In the genomic region with DNA sequence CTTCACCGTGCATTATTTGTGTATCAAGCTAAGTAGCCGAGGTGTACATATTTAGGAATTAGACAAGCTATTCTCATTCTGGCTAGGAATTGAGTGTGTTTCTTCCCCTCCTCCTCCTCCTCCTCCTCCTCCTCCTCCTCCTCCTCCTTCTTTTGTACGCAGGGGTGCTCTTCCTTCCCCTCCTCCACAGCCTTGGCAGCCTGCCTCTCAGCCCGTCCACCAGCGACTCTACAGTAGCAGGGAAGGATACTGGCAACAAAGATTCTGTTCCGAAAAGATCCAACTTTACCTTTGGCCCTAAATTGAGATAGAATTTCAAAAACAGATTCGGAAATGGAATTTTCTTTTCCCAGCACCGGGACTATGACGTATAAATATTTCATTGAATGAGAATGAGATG, we compare ENCODE assay signal across 17 mouse cellular contexts.
DNase-seq lines count a peak whose midpoint lies in the region; ATAC-seq and TF ChIP-seq lines count a peak whose summit lies in the region.
"Had no signal": no experiment of that assay in that cellular context is flagged by ENCODE, and none has a peak within 500 bp of the region (broad histone marks: within the 10 kb centered on the region; RNA-seq: fewer than 3 reads in every experiment).

No protein-coding gene starts in this region.

- no peak overlapping the region for H3K9ac ChIP-seq in midbrain, embryonic 16.5 days (ENCODE audit: low read depth, low read length)
- H3K9ac ChIP-seq: embryonic facial prominence, embryonic 13.5 days; heart, embryonic 13.5 days had no signal

- H3K27ac ChIP-seq in layer of hippocampus, adult 2 months = no peak overlapping the region
- H3K27ac ChIP-seq in midbrain, embryonic 16.5 days (ENCODE audit: low read length) = no peak overlapping the region
- no peak overlapping the region for H3K27ac ChIP-seq in midbrain, embryonic 10.5 days (replicated peaks)
- no peak overlapping the region for H3K27ac ChIP-seq in cortical plate, adult 2 months (ENCODE audit: insufficient read depth, low read length)
- H3K27ac ChIP-seq: embryonic facial prominence, embryonic 13.5 days; heart, embryonic 13.5 days had no signal

- no peaks in the 10 kb centered on the region for H3K4me1 ChIP-seq in midbrain, embryonic 16.5 days (ENCODE audit: control insufficient read depth, insufficient read depth, low read length)
- no peaks in the 10 kb centered on the region for H3K4me1 ChIP-seq in midbrain, embryonic 10.5 days
- no peaks in the 10 kb centered on the region for H3K4me1 ChIP-seq in cortical plate, adult 2 months (ENCODE audit: control insufficient read depth, insufficient read depth, low read length)
- H3K4me1 ChIP-seq: embryonic facial prominence, embryonic 13.5 days had no signal

- TF ChIP-seq POLR2A in cortical plate, adult 2 months (IDR thresholded peaks at IDR 0.05; ENCODE audit: extremely low read depth, insufficient read depth, low read length) = no peak

- peak; percentile 62; the same call in 1 of the 2 replicates for ATAC-seq in midbrain, embryonic 16.5 days

- H3K4me2 ChIP-seq in midbrain, embryonic 16.5 days (ENCODE audit: low read length) = peak overlapping the region; percentile 34
- H3K4me2 ChIP-seq: embryonic facial prominence, embryonic 13.5 days; heart, embryonic 13.5 days had no signal

- H3K4me3 ChIP-seq in layer of hippocampus, adult 2 months = peak overlapping the region; percentile 48
- H3K4me3 ChIP-seq in midbrain, embryonic 16.5 days (ENCODE audit: low read depth, low read length) = peak overlapping the region; percentile 17; the same call in 1 of the 2 replicates
- H3K4me3 ChIP-seq in midbrain, embryonic 10.5 days = no peak overlapping the region
- H3K4me3 ChIP-seq in cortical plate, adult 2 months (ENCODE audit: insufficient read depth, low read length) = peak overlapping the region; percentile 47
- H3K4me3 ChIP-seq: embryonic facial prominence, embryonic 13.5 days; heart, embryonic 13.5 days had no signal

- no peaks in the 10 kb centered on the region for H3K27me3 ChIP-seq in midbrain, embryonic 16.5 days (ENCODE audit: control insufficient read depth, insufficient read depth, low read depth, low read length)
- no peaks in the 10 kb centered on the region for H3K27me3 ChIP-seq in midbrain, embryonic 10.5 days (ENCODE audit: low read depth, poor library complexity, severe bottlenecking)
- H3K27me3 ChIP-seq: embryonic facial prominence, embryonic 13.5 days; heart, embryonic 13.5 days had no signal

- H3K36me3 ChIP-seq in midbrain, embryonic 16.5 days (ENCODE audit: control insufficient read depth, insufficient read depth, low read length) = no peaks in the 10 kb centered on the region
- H3K36me3 ChIP-seq in midbrain, embryonic 10.5 days = no peaks in the 10 kb centered on the region
- H3K36me3 ChIP-seq: embryonic facial prominence, embryonic 13.5 days; heart, embryonic 13.5 days had no signal

- 56% methylated on average over 9 of the region's 9 CpGs for WGBS in midbrain, embryonic 16.5 days
- 83% methylated on average over 8 of the region's 9 CpGs for WGBS in midbrain, embryonic 10.5 days

- peak; percentile 79 to 84 for DNase-seq in cerebellum, postnatal 14 days
- no peak for DNase-seq in cerebellum, adult 9-10 months
- peak in 1 of 2 experiments; percentile 12 for DNase-seq in layer of hippocampus, adult 2 months (ENCODE audit: low spot score in 2 of 2)
- DNase-seq in layer of hippocampus, adult 8-10 months (ENCODE audit: low spot score in 2 of 2) = no peak
- DNase-seq in midbrain, embryonic 10.5 days (ENCODE audit: low spot score) = no peak
- no peak for DNase-seq in kidney, adult 18-20 months
- DNase-seq: adrenal gland, postnatal 36 days; B cell, adult 2 months; kidney, adult 2 months; kidney, postnatal 10 days; liver; lung, postnatal 10 days; thymus, postnatal 36 days had no signal

- H3K9me3 ChIP-seq in midbrain, embryonic 16.5 days (replicated peaks; ENCODE audit: control insufficient read depth, low read length, poor library complexity, severe bottlenecking) = no peaks in the 10 kb centered on the region
- no peaks in the 10 kb centered on the region for H3K9me3 ChIP-seq in midbrain, embryonic 10.5 days (replicated peaks)
- H3K9me3 ChIP-seq: embryonic facial prominence, embryonic 13.5 days; heart, embryonic 13.5 days had no signal

- no peak for TF ChIP-seq CTCF in layer of hippocampus, adult 2 months (conservative IDR thresholded peaks at IDR 0.05)
- no peak for TF ChIP-seq CTCF in cortical plate, adult 2 months (IDR thresholded peaks at IDR 0.05; ENCODE audit: extremely low read depth, insufficient read depth, low read length)

Comparison
In these comparisons a context has a peak if more than half of its experiments do, and no peak if none do; other contexts are left out.
1. DNase-seq: peak in cerebellum, postnatal 14 days (2 of 2); none in cerebellum, adult 9-10 months (single experiment), layer of hippocampus, adult 8-10 months (0 of 2), midbrain, embryonic 10.5 days (single experiment) and kidney, adult 18-20 months (single experiment).